Mouse (Mus musculus) splenic B cell, adult 2 months (primary cell): ENCODE data around the gene Gm10553.
"Not testable (repeated sequence)": the region's sequence is repeated elsewhere in the genome, so short reads cannot be mapped to it uniquely, and the experiment has no call there.

ENCODE experiments used
- DNase-seq: peaks from one replicate; pipeline ENCODE4 v3.0.0-alpha.2; 2011; ENCODE audit warnings: low read depth, low spot score
- H3K27me3 ChIP-seq: 2 replicates; pipeline ENCODE4 v1.6.1; 2012; ENCODE audit warnings: mild to moderate bottlenecking, low read length, moderate library complexity, mixed read lengths; ENCODE audit not compliant: control insufficient read depth, poor library complexity, insufficient read depth, severe bottlenecking
- H3K36me3 ChIP-seq: 2 replicates; pipeline ENCODE4 v1.6.1; 2012; ENCODE audit warnings: mild to moderate bottlenecking, low read length, moderate library complexity, mixed read lengths; ENCODE audit not compliant: control insufficient read depth, poor library complexity, insufficient read depth, severe bottlenecking

Gm10553 gene

GRCm38 (mm10) chr1:85114078-85114477, 14.1 kb downstream of the Gm10553 start:
- H3K27me3 ChIP-seq, H3K36me3 ChIP-seq: not testable (repeated sequence)
- peak; percentile 27 for DNase-seq

- DNase-seq, H3K36me3 ChIP-seq: not testable (repeated sequence)
Observed at GRCm38 (mm10) chr1:85114666-85115402, 14.9 kb downstream of the Gm10553 start.

DNA sequence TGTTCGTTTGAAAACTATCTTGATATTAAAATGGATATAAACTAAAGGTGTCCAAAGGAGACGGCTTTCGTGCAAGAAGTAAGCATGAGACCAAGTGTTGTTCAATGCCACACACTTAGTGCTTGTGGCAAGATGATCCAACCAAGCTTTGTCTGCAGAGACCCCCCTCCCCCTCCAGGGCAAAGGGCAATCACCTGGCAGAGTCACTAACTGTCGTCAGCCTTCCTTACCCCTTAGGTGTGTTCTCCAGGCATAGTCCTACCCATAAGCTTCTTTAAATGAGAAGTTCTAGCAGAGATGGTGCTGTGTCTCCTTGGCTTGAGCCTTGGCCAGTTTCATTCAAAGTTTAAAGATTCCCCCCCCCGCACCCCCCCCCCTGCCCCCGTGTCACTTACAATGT, 17.6 kb downstream of the Gm10553 start:
- not testable (repeated sequence) for DNase-seq, H3K27me3 ChIP-seq, H3K36me3 ChIP-seq

More at GRCm38 (mm10) chr1:85114666-85115402, 14.9 kb downstream of the Gm10553 start:
- not testable (repeated sequence) for H3K27me3 ChIP-seq

- H3K36me3 ChIP-seq, H3K27me3 ChIP-seq, DNase-seq: not testable (repeated sequence)
Observed at GRCm38 (mm10) chr1:85118341-85118740, 18.4 kb downstream of the Gm10553 start.

DNA sequence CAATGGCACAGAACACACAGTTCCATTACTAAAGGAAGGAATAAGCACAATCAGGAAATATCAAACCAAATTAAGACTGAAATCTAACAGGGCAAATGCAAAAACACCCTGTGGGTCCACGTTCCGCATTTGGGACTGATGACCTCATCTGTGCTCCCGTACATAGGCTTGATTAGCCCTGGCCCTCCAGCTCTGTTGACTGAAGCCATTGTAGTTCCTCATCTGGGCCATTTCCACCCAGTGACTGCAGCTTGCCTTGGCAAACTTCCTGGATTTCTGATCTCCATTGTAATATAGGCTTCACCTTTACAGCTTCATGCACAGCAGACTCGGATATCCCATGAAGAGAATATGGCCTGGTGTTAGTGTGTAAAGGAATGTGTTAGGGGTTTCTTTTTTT, 21.9 kb downstream of the Gm10553 start:
- not testable (repeated sequence) for H3K27me3 ChIP-seq, H3K36me3 ChIP-seq, DNase-seq

DNA sequence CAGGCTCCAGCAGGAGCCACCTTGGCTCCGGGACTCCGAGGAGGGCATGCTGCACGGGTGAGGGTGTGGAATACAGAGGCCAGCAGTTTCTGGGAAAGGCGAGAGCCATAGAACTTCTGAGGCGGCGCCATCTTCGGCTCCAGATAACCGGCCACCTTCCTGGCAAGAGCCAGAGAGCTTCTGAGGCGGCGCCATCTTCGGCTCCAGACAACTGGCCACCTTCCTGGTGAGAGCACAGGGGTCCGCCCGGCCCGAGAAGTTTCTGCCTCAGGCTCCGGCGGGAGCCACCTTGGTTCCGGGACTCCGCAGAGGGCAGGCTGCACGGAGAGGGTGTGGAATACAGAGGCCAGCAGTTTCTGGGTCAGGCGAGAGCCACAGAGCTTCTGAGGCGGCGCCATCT, 33.7 kb downstream of the Gm10553 start:
- not testable (repeated sequence) for H3K27me3 ChIP-seq

More for the DNA sequence above, 33.7 kb downstream of the Gm10553 start:
- not testable (repeated sequence) for DNase-seq, H3K36me3 ChIP-seq
